Mouse (Mus musculus): ENCODE results near the gene Rbm3.
"Not testable (repeated sequence)": the region's sequence is repeated elsewhere in the genome, so short reads cannot be mapped to it uniquely, and the experiment has no call there.

Gene Rbm3

DNA sequence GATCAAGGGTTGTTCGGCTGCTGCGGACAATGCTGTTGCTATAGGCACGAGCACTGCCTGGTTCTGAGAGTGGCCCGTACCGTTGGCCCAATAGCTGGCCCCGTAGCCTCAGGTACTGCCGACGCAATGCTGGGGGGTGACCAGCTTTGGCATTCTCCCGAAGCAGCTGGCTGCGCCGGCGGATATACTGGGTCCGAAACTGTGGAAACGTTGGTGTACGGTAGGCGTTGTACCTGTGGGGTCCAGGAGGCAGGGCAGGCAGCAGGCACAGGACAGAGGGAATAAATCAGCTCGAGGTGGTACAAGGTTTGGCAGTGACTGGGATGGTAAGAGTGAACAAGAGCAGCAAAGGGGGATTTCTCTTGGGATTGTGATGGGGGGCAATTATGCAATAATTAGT lies 14.3 kb downstream of the Rbm3 start:
- peak in 1 of 2 experiments; percentile 5 for DNase-seq (ENCODE audit: low spot score in 2 of 2)

DNA sequence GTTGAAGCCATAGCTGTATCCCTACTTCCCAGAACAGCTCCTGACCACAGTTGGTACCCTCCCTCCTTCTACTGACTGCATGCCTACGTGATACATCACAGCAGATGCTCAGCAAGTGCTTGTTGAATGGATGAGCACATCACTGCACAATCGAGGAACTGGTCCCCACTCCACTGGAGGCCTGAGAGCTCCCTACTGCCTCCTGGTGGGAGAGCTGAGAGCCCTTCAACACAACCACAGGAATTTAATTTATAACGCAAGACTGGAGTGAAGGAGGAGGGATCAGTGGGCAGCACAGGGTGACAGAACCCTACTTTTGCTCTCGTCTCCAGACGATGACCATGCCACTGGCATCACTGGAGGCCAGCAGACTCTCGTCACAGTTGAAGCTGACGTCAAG lies 20.4 kb downstream of the Rbm3 start:
- no peak for DNase-seq (ENCODE audit: low spot score in 2 of 2)

DNA sequence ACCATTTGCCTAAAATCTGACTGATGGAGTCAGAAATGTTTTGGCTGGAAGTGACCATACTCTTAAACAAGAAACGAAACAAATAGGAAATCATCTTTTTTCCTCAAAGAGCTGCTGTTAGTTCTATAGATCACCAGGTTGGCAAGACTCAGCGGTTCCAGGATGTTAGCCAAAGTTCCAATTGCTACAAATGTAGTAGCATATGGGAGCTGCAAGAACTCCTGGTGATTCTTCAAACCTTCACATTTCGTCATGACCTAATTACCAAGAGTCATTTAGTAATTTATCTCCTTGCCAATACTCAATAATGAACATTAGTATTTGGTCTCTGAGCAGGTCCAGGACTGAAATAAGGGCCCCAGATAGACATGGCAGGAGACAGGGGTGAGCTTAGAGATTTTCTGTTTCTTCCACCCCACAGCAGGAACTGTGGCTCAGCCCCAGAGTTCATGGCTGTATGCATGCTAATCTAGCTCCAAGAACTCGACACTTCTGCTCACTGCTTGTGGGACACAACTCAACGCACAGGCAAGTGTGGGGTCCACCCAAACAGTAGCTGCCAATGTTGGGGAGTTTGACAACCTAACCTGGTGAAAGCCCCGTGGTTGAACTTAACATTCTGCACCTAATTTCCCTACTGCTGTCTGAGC lies 21.7 kb downstream of the Rbm3 start:
- no peak for DNase-seq (ENCODE audit: low spot score in 2 of 2)

DNA sequence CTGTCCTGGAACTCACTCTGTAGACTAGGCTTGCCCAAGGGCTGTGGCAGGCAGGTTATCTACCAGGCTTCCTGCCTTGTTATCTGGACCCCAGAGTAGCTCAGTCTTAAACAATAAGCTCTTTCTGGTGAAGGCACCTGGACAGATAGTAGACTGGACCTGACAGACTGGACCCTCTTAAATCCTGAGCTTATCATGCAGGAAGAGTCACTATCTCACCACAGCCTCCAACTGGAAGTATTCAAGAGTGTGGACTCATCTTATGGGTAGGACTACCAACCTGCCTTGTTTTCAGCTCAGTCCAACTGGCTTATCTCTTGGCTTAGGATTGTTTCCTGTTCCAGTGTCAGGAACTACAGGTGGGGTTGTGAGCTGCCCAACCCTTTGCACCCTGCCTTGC lies 28.4 kb downstream of the Rbm3 start:
- no peak for DNase-seq (ENCODE audit: low spot score in 2 of 2)

DNA sequence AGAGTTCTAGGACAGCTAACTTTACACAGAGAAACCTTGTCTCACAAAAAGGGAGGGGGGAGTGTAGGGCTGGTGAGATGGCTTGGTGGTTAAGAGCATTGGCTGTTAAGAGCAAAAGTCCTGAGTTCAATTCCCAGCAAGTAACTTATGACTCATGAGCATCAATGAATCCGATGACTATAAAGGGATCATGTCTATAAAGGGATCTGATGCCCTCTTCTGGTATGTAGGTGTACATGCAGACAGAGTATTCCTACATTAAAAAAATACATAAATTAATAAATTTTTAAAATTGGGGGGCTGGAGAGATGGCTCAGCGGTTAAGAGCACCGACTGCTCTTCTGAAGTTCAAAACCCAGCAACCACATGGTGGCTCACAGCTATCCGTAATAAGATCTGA lies 30.4 kb downstream of the Rbm3 start:
- no peak for DNase-seq (ENCODE audit: low spot score in 2 of 2)

DNA sequence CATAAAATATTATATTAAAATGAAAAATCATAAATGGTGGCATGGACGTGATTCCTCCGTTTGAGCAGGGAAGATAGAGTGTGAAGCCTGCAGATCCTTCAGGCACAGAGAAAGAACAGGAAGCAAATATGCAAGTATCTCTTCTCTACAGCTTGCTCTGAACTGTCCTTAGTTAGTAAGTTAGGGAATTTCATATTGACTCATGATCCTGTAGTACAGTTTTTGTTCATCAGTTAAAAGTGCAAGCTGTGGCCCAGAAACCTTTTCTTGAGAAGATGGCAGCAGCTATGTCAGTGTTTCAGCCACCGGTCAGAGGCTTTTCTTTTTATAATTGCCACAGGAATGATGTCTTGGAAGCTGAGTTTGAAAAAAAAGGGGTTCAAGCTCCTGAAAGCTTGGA lies 40.7 kb downstream of the Rbm3 start:
- no peak for DNase-seq (ENCODE audit: low spot score in 2 of 2)

DNA sequence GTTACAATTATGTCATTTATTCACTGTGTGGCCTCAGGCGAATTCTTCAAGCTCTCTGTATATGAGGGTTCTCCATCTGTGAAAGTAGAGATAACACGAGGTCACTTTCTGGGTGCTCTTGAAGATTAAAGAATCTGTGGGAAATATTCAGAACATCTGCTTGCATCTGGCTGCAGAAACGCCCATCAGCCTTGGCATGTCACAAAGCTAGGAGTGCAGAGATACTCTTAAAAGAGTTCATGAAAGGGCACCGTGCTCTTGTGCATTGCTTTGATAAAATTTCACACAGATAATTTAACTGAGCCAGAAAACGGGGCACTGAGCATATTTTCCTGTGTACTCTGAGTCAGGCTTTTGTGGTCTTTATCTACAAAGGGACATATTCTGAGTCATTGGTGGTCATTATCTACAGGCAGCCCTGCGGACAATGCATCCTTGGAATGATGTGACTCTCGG lies 43.4 kb downstream of the Rbm3 start:
- peak in 1 of 2 experiments; percentile 15 for DNase-seq (ENCODE audit: low spot score in 2 of 2)

DNA sequence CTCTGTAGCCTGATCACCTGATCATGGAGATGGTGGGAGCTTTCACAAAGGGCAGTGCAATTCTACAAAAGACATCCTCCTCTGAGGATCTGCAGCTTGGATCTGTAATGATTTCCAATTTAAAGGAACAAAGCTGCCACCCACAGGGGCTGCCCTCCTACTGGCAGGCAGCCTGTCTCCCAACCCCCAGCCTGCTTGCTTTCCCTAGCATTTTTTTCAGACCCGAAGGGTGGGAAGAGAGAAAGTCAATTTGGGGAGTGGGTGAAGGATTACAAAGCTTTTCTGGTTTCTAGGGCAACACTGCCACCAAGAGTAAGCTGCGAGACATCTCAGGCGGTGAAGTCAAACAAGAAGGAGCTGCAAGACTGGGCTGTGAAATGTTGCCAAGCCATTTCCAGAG lies 44.7 kb downstream of the Rbm3 start:
- no peak for DNase-seq (ENCODE audit: low spot score in 2 of 2)

DNA sequence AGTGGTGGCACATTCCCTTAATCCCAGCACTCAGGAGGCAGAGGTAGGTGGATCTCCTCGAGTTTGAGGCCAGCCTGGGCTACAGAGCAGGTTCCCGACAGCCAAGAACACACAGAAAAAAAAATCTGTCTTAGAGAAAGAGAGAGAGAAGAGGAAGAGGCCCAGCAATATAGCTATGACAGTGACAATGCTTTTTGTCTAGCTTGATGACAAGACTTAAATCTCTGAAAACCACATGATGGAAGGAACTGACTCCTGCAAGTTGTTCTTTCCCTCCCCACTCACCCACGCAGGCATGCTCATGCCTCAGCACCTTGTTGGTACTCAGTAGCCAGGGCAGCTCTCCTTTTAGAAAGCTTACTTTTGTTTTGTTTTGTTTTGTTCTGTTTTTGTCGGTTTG lies 46.2 kb downstream of the Rbm3 start:
- no peak for DNase-seq (ENCODE audit: low spot score in 2 of 2)

DNA sequence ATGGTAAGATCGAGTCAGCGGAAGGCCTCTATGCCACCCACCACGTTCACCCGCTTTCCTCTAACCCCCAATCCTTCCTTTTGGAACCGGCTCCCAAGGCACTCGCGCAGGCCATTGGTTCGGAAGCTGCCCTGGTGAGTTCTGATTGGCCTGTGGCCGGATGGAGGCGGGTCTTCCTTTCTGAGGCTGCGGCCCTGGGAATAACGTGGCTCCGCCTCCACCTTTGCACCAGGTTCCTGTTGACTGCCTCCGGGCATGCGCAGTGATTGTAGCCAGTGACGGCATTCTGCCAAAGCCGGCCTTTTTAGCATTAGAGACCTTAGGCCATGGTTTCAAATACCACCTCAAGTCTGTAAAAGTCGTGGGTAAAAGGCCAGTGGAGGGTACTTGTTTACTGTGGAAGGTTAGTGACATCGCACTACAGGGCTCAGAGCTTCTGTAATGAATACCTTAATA lies 48.9 kb downstream of the Rbm3 start:
- peak; percentile 96 to 97 for DNase-seq (ENCODE audit: low spot score in 2 of 2)

DNA sequence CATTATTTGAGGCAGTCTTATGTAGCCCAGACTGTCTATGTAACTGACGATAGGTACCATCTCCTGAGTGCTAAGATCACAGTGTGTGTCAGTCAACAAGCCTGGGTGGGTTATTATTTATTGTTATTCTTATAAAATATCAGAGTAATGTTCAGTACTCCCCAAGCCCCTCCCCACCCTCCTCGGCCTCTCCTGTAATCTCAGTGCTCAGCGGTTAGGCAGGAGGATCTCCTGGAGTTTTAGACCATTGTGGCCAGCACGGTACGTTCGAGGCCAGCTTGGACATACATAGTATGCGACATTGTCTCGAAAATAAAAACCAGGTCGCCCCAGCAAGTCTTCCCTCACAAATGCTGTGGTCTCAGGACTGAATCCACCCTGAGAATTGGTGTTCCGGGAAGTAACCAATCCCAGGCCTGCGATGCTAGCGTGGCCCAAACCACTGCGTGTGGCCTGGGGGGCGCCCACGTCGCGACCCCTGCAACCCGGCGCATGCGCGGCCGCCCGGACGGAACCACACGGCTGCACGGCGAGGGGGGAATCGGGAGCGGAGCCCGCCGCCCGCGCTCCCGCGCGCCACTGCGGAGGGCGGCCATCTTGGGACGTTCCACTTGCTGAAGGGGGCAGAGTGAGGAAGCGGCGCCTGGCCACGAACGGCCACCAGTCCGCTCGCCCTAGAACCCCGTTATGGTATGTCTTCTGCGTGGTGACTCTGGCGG lies 49.5 kb downstream of the Rbm3 start:
- DNase-seq (ENCODE audit: low spot score in 2 of 2), result peak; percentile 75 to 86

DNA sequence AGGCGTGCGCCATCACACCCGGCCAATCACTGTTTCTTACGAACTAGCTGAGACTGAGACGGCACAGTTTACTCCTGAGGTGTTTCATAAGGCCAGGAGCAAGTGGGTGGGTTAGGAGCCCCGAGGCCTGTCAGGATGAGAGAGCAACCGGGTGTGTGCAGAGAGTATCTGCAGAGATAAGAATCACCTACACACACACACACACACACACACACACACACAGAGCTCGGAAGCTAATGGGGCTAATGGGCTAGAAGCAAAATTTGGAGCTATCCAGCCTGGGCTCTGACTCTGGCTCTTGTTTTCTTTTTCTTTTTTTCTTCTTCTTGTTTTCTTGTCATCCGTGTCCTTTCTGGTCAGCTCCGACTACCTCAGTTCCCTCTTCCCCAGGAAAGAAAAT lies 50.1 kb downstream of the Rbm3 start:
- no peak for DNase-seq (ENCODE audit: low spot score in 2 of 2)

DNA sequence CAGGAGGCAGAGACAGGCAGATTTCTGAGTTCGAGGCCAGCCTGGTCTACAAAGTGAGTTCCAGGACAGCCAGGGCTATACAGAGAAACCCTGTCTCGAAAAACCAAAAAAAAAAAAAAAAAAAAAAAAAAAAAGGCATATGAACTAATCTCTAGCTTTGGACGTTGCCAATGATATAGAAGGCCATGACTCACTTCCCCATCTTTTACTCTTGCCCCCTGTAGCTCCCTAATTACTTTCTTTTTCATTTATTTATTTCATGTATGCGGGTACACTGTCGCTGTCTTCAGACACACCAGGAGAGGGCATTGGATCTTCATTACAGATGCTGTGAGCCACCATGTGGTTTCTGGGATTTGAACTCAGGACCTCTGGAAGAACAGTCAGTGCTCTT lies 54.7 kb downstream of the Rbm3 start:
- DNase-seq (ENCODE audit: low spot score in 2 of 2), result not testable (repeated sequence)

DNA sequence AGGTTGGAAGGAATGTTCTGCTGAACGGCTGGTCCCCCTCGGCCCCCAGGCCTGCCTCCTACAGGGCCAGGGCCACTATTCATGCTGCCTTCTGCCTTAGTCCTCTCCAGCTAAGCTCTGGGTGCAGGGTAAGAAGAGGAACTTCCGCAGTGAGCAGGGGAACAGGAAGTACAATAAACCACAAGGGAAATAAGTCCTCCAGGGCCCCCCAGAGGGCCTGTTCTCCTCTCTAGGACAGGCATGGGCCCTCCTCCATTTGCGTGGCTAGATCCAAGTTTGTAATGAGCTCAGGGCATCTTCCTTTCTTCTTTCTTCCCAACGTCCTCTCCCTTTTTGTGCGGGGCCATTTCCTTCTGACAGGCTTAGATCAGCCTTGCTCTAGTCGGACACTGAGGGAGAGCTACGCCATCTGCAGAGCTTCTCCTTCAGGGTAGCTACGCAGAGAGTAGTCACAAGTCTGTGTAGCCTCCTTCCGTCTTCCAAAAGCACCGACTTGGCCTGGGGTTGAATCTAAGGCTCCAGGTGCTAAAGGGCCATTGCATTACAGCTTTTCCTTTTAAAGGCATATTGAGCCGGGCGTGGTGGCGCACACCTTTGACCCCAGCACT lies 55.2 kb downstream of the Rbm3 start, which contains the start of gene Was:
Gene Was, minus strand, starts transcription at position 153 of the 608 bp plus-strand sequence.
- peak; percentile 76 to 78 for DNase-seq (ENCODE audit: low spot score in 2 of 2)

DNA sequence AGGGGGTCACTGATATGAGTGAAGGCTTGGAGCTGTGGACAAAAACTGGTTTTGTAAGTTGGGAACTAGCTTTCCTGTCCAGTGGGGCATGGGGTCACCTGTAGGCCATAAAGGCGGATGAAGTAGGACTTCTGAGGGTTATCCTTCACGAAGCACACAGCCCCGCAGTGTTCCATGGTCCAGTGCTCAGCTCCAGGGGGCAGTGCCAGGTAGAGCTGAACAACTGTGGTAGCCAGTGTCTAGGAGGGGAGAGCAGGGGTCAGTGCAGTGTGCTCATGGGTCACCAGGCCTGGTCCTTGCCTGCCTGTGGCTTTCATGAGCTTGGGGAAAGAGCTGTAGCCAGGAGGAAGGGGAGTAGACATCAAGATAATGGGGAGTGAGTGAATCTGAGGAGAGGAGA lies 55.9 kb downstream of the Rbm3 start:
- DNase-seq (ENCODE audit: low spot score in 2 of 2), result no peak
